Mouse (Mus musculus): ENCODE measurements around the gene Rhov.

- TF ChIP-seq MYOG (IDR thresholded peaks at IDR 0.05; ENCODE audit: control insufficient read depth, extremely low read depth, insufficient read length) (no peak), CTCF (IDR thresholded peaks at IDR 0.05; ENCODE audit: control insufficient read depth, insufficient read depth, insufficient read length) (no peak), MYOD1 (IDR thresholded peaks at IDR 0.05; ENCODE audit: control insufficient read depth, insufficient read length, low read depth) (no peak), CEBPB (IDR thresholded peaks at IDR 0.05; ENCODE audit: low read depth) (no peak), MAX (IDR thresholded peaks at IDR 0.05) (no peak)
These were observed 9.7 kb downstream of the Rhov start for GRCm38 (mm10) chr2:119261326-119261725.
